Comparison of ENCODE assay signal across 21 mouse cellular contexts in genomic region chr1:36299676-36300075, GRCm38 (mm10).
"Had no signal": no experiment of that assay in that cellular context is flagged by ENCODE, and none has a peak within 500 bp of the region (broad histone marks: within the 10 kb centered on the region; RNA-seq: fewer than 3 reads in every experiment).

No protein-coding gene starts in this region.

- DNase-seq: lung, adult 18-20 months; lung, embryonic 14.5 days; lung, postnatal 10 days; lung, postnatal 4 days; midbrain, embryonic 14.5 days; retina, postnatal 1 day; right cerebral cortex, adult 18-20 months; right cerebral cortex, postnatal 25 days; right cerebral cortex, postnatal 4 days; spleen, adult 18-20 months; thymus, adult 2 months; thymus, postnatal 25 days; thymus, postnatal 4 days had no signal

- H3K9me3 ChIP-seq: midbrain, embryonic 10.5 days; midbrain, embryonic 12.5 days; neural tube, embryonic 13.5 days; neural tube, embryonic 15.5 days; stomach, embryonic 15.5 days had no signal

- H3K36me3 ChIP-seq: midbrain, embryonic 10.5 days; midbrain, embryonic 12.5 days; neural tube, embryonic 13.5 days; neural tube, embryonic 15.5 days; stomach, embryonic 15.5 days had no signal

- H3K9ac ChIP-seq: lung, embryonic 14.5 days; midbrain, embryonic 12.5 days; neural tube, embryonic 13.5 days; neural tube, embryonic 15.5 days; stomach, embryonic 15.5 days had no signal

- H3K4me3 ChIP-seq: midbrain, embryonic 10.5 days; midbrain, embryonic 12.5 days; myocyte; neural tube, embryonic 13.5 days; neural tube, embryonic 15.5 days; stomach, embryonic 15.5 days had no signal

- H3K27ac ChIP-seq: midbrain, embryonic 10.5 days; midbrain, embryonic 12.5 days; neural tube, embryonic 13.5 days; neural tube, embryonic 15.5 days; stomach, embryonic 15.5 days; stomach, postnatal 0 days had no signal

- H3K4me2 ChIP-seq: lung, embryonic 14.5 days; midbrain, embryonic 12.5 days; neural tube, embryonic 13.5 days; neural tube, embryonic 15.5 days; stomach, embryonic 15.5 days had no signal

- ATAC-seq: midbrain, embryonic 16.5 days had no signal
